Mouse (Mus musculus) neutrophil, adult 59 days (primary cell): ENCODE data around the gene Rom1. TPM values are rescaled to one million over a fixed set of nuclear protein-coding genes. Genes with fewer than 3 reads are reported as not detected.

ENCODE experiments used
- total RNA-seq, 2 experiments: library from RNA; stranded (reverse); gene quantifications; 1 replicate in 1 of 2; 2 replicates in 1 of 2; pipeline ENCODE4 v1.2.4; 2023

The Rom1 gene
- 1 to 10 TPM; 1.3 to 2.3 TPM for total RNA-seq

GRCm38 (mm10) chr19:8929224-8930088, at the start of gene Rom1, which contains the start of gene Eml3:
TSS of gene Rom1 (minus strand) at chr19:8929356.
TSS of gene Eml3 (plus strand) at chr19:8929552.

GRCm38 (mm10) chr19:8966590-8967372, 37.6 kb upstream of the Rom1 start, which contains the start of gene Eef1g:
TSS of gene Eef1g (plus strand) at chr19:8967041.

GRCm38 (mm10) chr19:8953135-8954039, 24.2 kb upstream of the Rom1 start, which contains the start of gene Tut1:
TSS of gene Tut1 (plus strand) at chr19:8953847.

GRCm38 (mm10) chr19:8941515-8942217, 12.5 kb upstream of the Rom1 start, which contains the start of gene Mta2:
TSS of gene Mta2 (plus strand) at chr19:8941875.

GRCm38 (mm10) chr19:8920073-8920736, 9.0 kb downstream of the Rom1 start, which contains the start of gene B3gat3:
TSS of gene B3gat3 (plus strand) at chr19:8920374.

GRCm38 (mm10) chr19:8897865-8898495, 31.2 kb downstream of the Rom1 start, which contains the start of gene Ganab:
TSS of gene Ganab (plus strand) at chr19:8898071.

GRCm38 (mm10) chr19:8892829-8893766, 36.1 kb downstream of the Rom1 start, which contains the start of gene Ints5:
TSS of gene Ints5 (plus strand) at chr19:8893005.

GRCm38 (mm10) chr19:8888511-8889385, 40.4 kb downstream of the Rom1 start, which contains the start of the genes 1810009A15Rik and Gm49416:
TSS of gene 1810009A15Rik (plus strand) at chr19:8888853.
TSS of gene Gm49416 (plus strand) at chr19:8888926.

GRCm38 (mm10) chr19:8883616-8884015, 45.5 kb downstream of the Rom1 start, which contains the start of the genes Lbhd1 and Gm49403:
TSS of gene Lbhd1 (plus strand) at chr19:8883732.
TSS of gene Gm49403 (plus strand) at chr19:8883930.

GRCm38 (mm10) chr19:8880311-8881033, 48.7 kb downstream of the Rom1 start, which contains the start of gene Uqcc3:
TSS of gene Uqcc3 (minus strand) at chr19:8880923.

Other genes with a start within 250 kb of the Rom1 start
- 100 to 1,000 TPM; 121 to 124 TPM for gene Slc3a2, start 206.0 kb downstream of the Rom1 start, total RNA-seq
- 10 to 100 TPM; 20.6 to 29.3 TPM for gene Wdr74, start 193.5 kb downstream of the Rom1 start, total RNA-seq
- 1 to 10 TPM in 1 of 2 experiments, not detected in 1; 2.8 TPM for gene 1700092M07Rik, start 188.6 kb downstream of the Rom1 start, total RNA-seq
- 100 to 1,000 TPM; 125 to 152 TPM for gene Stx5a, start 187.9 kb downstream of the Rom1 start, total RNA-seq
- gene Nxf1, start 172.3 kb downstream of the Rom1 start, total RNA-seq, result 100 to 1,000 TPM; 133 to 147 TPM
- gene Tmem223, start 158.4 kb downstream of the Rom1 start, total RNA-seq, result 10 to 100 TPM; 20.5 to 24.1 TPM
- gene Tmem179b, start 154.9 kb downstream of the Rom1 start, total RNA-seq, result 10 to 100 TPM; 75.5 to 83.0 TPM
- gene Taf6l, start 142.9 kb downstream of the Rom1 start, total RNA-seq, result 10 to 100 TPM; 11.3 to 11.5 TPM
- 10 to 100 TPM; 45.1 to 45.9 TPM for gene Polr2g, start 130.8 kb downstream of the Rom1 start, total RNA-seq
- gene Zbtb3, start 126.8 kb downstream of the Rom1 start, total RNA-seq, result under 1 TPM; 0.79 to 0.98 TPM
- gene Ttc9c, start 110.0 kb downstream of the Rom1 start, total RNA-seq, result 10 to 100 TPM; 20.3 to 24.7 TPM
- gene Hnrnpul2, start 109.3 kb downstream of the Rom1 start, total RNA-seq, result 10 to 100 TPM; 89.7 to 97.5 TPM
- 1 to 10 TPM; 3.5 to 7.8 TPM for gene AC129217.1, start 99.6 kb downstream of the Rom1 start, total RNA-seq
- gene Bscl2, start 91.9 kb downstream of the Rom1 start, total RNA-seq, result 10 to 100 TPM; 55.1 to 64.1 TPM
- gene Gng3, start 90.2 kb downstream of the Rom1 start, total RNA-seq, result not detected
- under 1 TPM; 0.20 to 0.36 TPM for gene Lrrn4cl, start 78.6 kb downstream of the Rom1 start, total RNA-seq
- gene Ubxn1, start 57.9 kb downstream of the Rom1 start, total RNA-seq, result 10 to 100 TPM; 92.5 to 99.0 TPM
- 10 to 100 TPM; 19.7 to 21.0 TPM for gene Uqcc3, start 48.4 kb downstream of the Rom1 start, total RNA-seq
- gene Lbhd1, start 45.6 kb downstream of the Rom1 start, total RNA-seq, result 10 to 100 TPM in 1 of 2 experiments, 1 to 10 TPM in 1; 9.9 to 17.6 TPM
- not detected for gene Gm49403, start 45.4 kb downstream of the Rom1 start, total RNA-seq
- gene 1810009A15Rik, start 40.5 kb downstream of the Rom1 start, total RNA-seq, result 10 to 100 TPM; 20.5 to 27.8 TPM
- gene Gm49416, start 40.4 kb downstream of the Rom1 start, total RNA-seq, result 1 to 10 TPM; 6.1 to 8.2 TPM
- gene Ints5, start 36.4 kb downstream of the Rom1 start, total RNA-seq, result 10 to 100 TPM; 13.2 to 14.3 TPM
- 10 to 100 TPM; 79.7 to 91.5 TPM for gene Ganab, start 31.3 kb downstream of the Rom1 start, total RNA-seq
- gene B3gat3, start 9.0 kb downstream of the Rom1 start, total RNA-seq, result 10 to 100 TPM; 39.9 to 45.3 TPM
- gene Eml3, start 196 bp upstream of the Rom1 start, total RNA-seq, result 10 to 100 TPM; 48.3 to 52.7 TPM
- gene Mta2, start 12.5 kb upstream of the Rom1 start, total RNA-seq, result 100 to 1,000 TPM; 103 to 115 TPM
- gene Tut1, start 24.5 kb upstream of the Rom1 start, total RNA-seq, result 1 to 10 TPM; 6.4 to 9.1 TPM
- 100 to 1,000 TPM; 127 to 130 TPM for gene Eef1g, start 37.7 kb upstream of the Rom1 start, total RNA-seq
- 100 to 1,000 TPM; 348 to 529 TPM for gene Ahnak, start 59.9 kb upstream of the Rom1 start, total RNA-seq
- not detected for gene Scgb1a1, start 158.6 kb upstream of the Rom1 start, total RNA-seq
- gene Asrgl1, start 206.3 kb upstream of the Rom1 start, total RNA-seq, result 10 to 100 TPM in 1 of 2 experiments, 1 to 10 TPM in 1; 9.0 to 10.5 TPM